ENCODE assay signal across 7 mouse cellular contexts in genomic region chr2:30795889-30796275, GRCm38 (mm10). TPM values are rescaled to one million over a fixed set of nuclear protein-coding genes. Genes with fewer than 3 reads are reported as not detected.
A peak's percentile ranks its signal among the peaks of the same experiment; 100 is the strongest.
DNase-seq lines count a peak whose midpoint lies in the region; ATAC-seq and TF ChIP-seq lines count a peak whose summit lies in the region.

No protein-coding gene starts in this region.

- H3K9me3 ChIP-seq in lung, embryonic 14.5 days (ENCODE audit: low read depth, low read length), result no peaks in the 10 kb centered on the region
- H3K9me3 ChIP-seq in forebrain, embryonic 10.5 days, result no peaks in the 10 kb centered on the region
- no peaks in the 10 kb centered on the region for H3K9me3 ChIP-seq in intestine, embryonic 15.5 days
- no peaks in the 10 kb centered on the region for H3K9me3 ChIP-seq in neural tube, embryonic 12.5 days

- 0 out of 2 replicates have a peak overlapping the region, but pooled peaks have one; percentile 8 for H3K4me3 ChIP-seq in lung, embryonic 14.5 days (ENCODE audit: low read depth, low read length)
- peak overlapping the region; percentile 41 for H3K4me3 ChIP-seq in forebrain, embryonic 10.5 days
- no peak overlapping the region for H3K4me3 ChIP-seq in intestine, embryonic 15.5 days (replicated peaks)
- H3K4me3 ChIP-seq in neural tube, embryonic 12.5 days, result no peak overlapping the region

- DNase-seq in lung, embryonic 14.5 days, result no peak
- no peak for DNase-seq in lung, adult 18-20 months
- DNase-seq in forebrain, embryonic 10.5 days (ENCODE audit: extremely low spot score, low spot score), result no peak
- no peak for DNase-seq in adipocyte (ENCODE audit: low spot score)
- DNase-seq in ovary, postnatal 14 days (ENCODE audit: low spot score), result no peak

- H3K27ac ChIP-seq in lung, embryonic 14.5 days (ENCODE audit: low read depth), result peak overlapping the region; percentile 3; the same call in 1 of the 2 replicates
- H3K27ac ChIP-seq in forebrain, embryonic 10.5 days, result peak overlapping the region; percentile 91
- H3K27ac ChIP-seq in intestine, embryonic 15.5 days, result 0 out of 2 replicates have a peak overlapping the region, but pooled peaks have one; percentile 8
- H3K27ac ChIP-seq in neural tube, embryonic 12.5 days, result no peak overlapping the region

- H3K4me2 ChIP-seq in lung, embryonic 14.5 days, result peak overlapping the region; percentile 51
- H3K4me2 ChIP-seq in intestine, embryonic 15.5 days (replicated peaks), result peak overlapping the region; percentile 50
- H3K4me2 ChIP-seq in neural tube, embryonic 12.5 days (replicated peaks), result peak overlapping the region; percentile 50

- TF ChIP-seq CTCF in lung, embryonic 14.5 days (IDR thresholded peaks at IDR 0.05; ENCODE audit: low read depth), result no peak

- H3K9ac ChIP-seq in lung, embryonic 14.5 days, result no peak overlapping the region
- H3K9ac ChIP-seq in intestine, embryonic 15.5 days, result no peak overlapping the region
- peak overlapping the region; percentile 23; the same call in 1 of the 2 replicates for H3K9ac ChIP-seq in neural tube, embryonic 12.5 days

- no peak for ATAC-seq in lung, embryonic 14.5 days (ENCODE audit: insufficient read depth)
- ATAC-seq in intestine, embryonic 15.5 days, result no peak
- peak; percentile 18; the same call in 1 of the 2 replicates for ATAC-seq in neural tube, embryonic 12.5 days (ENCODE audit: low FRiP score, low read depth)

- H3K36me3 ChIP-seq in lung, embryonic 14.5 days (ENCODE audit: insufficient read depth), result no peaks in the 10 kb centered on the region
- H3K36me3 ChIP-seq in forebrain, embryonic 10.5 days (replicated peaks), result no peaks in the 10 kb centered on the region
- H3K36me3 ChIP-seq in intestine, embryonic 15.5 days, result no peaks in the 10 kb centered on the region
- no peaks in the 10 kb centered on the region for H3K36me3 ChIP-seq in neural tube, embryonic 12.5 days

- H3K27me3 ChIP-seq in lung, embryonic 14.5 days (ENCODE audit: insufficient read depth, low read length), result peaks cover 4% of the 10 kb centered on the region
- peaks cover 35% of the 10 kb centered on the region for H3K27me3 ChIP-seq in forebrain, embryonic 10.5 days (ENCODE audit: poor library complexity, severe bottlenecking)
- H3K27me3 ChIP-seq in intestine, embryonic 15.5 days (replicated peaks), result peaks cover under 1% of the 10 kb centered on the region; the same call in 1 of the 2 replicates
- H3K27me3 ChIP-seq in neural tube, embryonic 12.5 days (replicated peaks), result peaks cover 3% of the 10 kb centered on the region

- WGBS in lung, embryonic 14.5 days, result 71% methylated on average over 5 of the region's 5 CpGs
- 62% methylated on average over 5 of the region's 5 CpGs for WGBS in forebrain, embryonic 10.5 days
- WGBS in intestine, embryonic 15.5 days, result 67% methylated on average over 5 of the region's 5 CpGs
- 38% methylated on average over 5 of the region's 5 CpGs for WGBS in neural tube, embryonic 12.5 days

- H3K4me1 ChIP-seq in lung, embryonic 14.5 days (ENCODE audit: insufficient read depth), result 0 out of 2 replicates have a peak, but pooled peaks cover 5% of the 10 kb centered on the region
- peaks cover 63% of the 10 kb centered on the region for H3K4me1 ChIP-seq in forebrain, embryonic 10.5 days
- H3K4me1 ChIP-seq in intestine, embryonic 15.5 days (replicated peaks), result peaks cover 26% of the 10 kb centered on the region
- peaks cover 29% of the 10 kb centered on the region for H3K4me1 ChIP-seq in neural tube, embryonic 12.5 days

RNA-seq across cellular contexts. Expression of gene 1700001O22Rik, which starts 7.6 kb away (rescaled TPM):
- 3.9 and 4.3 TPM in 2 replicates for polyA plus RNA-seq in lung, embryonic 14.5 days (2014; fragmentation: Nextera tagmentation; extraction: Ambion mirVana)
- polyA plus RNA-seq in forebrain, embryonic 10.5 days (2016; fragmentation: Nextera tagmentation; extraction: Ambion mirVana), result 3.3 and 4.8 TPM in 2 replicates
- 1.1 and 1.8 TPM in 2 replicates for polyA plus RNA-seq in intestine, embryonic 15.5 days (2015; fragmentation: Nextera tagmentation; extraction: Ambion mirVana)
- 2.0 and 2.6 TPM in 2 replicates for polyA plus RNA-seq in neural tube, embryonic 12.5 days (2016; fragmentation: Nextera tagmentation; extraction: Ambion mirVana)

RNA-seq across cellular contexts. Expression of gene Ntmt1, which starts 11.7 kb away (rescaled TPM):
- polyA plus RNA-seq in lung, embryonic 14.5 days (2014; fragmentation: Nextera tagmentation; extraction: Ambion mirVana), result 88.3 and 96.0 TPM in 2 replicates
- polyA plus RNA-seq in forebrain, embryonic 10.5 days (2016; fragmentation: Nextera tagmentation; extraction: Ambion mirVana), result 124 and 131 TPM in 2 replicates
- polyA plus RNA-seq in intestine, embryonic 15.5 days (2015; fragmentation: Nextera tagmentation; extraction: Ambion mirVana), result 84.5 and 85.4 TPM in 2 replicates
- polyA plus RNA-seq in neural tube, embryonic 12.5 days (2016; fragmentation: Nextera tagmentation; extraction: Ambion mirVana), result 111 and 119 TPM in 2 replicates

RNA-seq across cellular contexts. Expression of gene Asb6, which starts 34.3 kb away (rescaled TPM):
- polyA plus RNA-seq in lung, embryonic 14.5 days (2014; fragmentation: Nextera tagmentation; extraction: Ambion mirVana), result 32.1 and 34.5 TPM in 2 replicates
- 47.5 and 51.2 TPM in 2 replicates for polyA plus RNA-seq in forebrain, embryonic 10.5 days (2016; fragmentation: Nextera tagmentation; extraction: Ambion mirVana)
- polyA plus RNA-seq in intestine, embryonic 15.5 days (2015; fragmentation: Nextera tagmentation; extraction: Ambion mirVana), result 22.4 and 23.3 TPM in 2 replicates
- 38.0 and 41.3 TPM in 2 replicates for polyA plus RNA-seq in neural tube, embryonic 12.5 days (2016; fragmentation: Nextera tagmentation; extraction: Ambion mirVana)

RNA-seq across cellular contexts. Expression of gene Prrx2, which starts 38.9 kb away (rescaled TPM):
- polyA plus RNA-seq in lung, embryonic 14.5 days (2014; fragmentation: Nextera tagmentation; extraction: Ambion mirVana), result 15.7 and 15.9 TPM in 2 replicates
- 27.7 and 31.9 TPM in 2 replicates for polyA plus RNA-seq in forebrain, embryonic 10.5 days (2016; fragmentation: Nextera tagmentation; extraction: Ambion mirVana)
- 2.5 and 4.3 TPM in 2 replicates for polyA plus RNA-seq in intestine, embryonic 15.5 days (2015; fragmentation: Nextera tagmentation; extraction: Ambion mirVana)
- polyA plus RNA-seq in neural tube, embryonic 12.5 days (2016; fragmentation: Nextera tagmentation; extraction: Ambion mirVana), result 9.8 and 11.3 TPM in 2 replicates

Comparison
In these comparisons a context has a peak if more than half of its experiments do, and no peak if none do; other contexts are left out.
1. H3K4me3 ChIP-seq: peak in lung, embryonic 14.5 days (single experiment) and forebrain, embryonic 10.5 days (single experiment); none in intestine, embryonic 15.5 days (single experiment) and neural tube, embryonic 12.5 days (single experiment).
2. Peak in every context shown above with its lines, with median percentiles within 50 percentile points of each other: H3K4me2 ChIP-seq.